Mouse (Mus musculus) neural tube, embryonic 15.5 days (tissue): ENCODE results near the gene Iqce. TPM values are rescaled to one million over a fixed set of nuclear protein-coding genes. Genes with fewer than 3 reads are reported as not detected.

Experiments used
- ATAC-seq: fragments of 200-750 bp; cut with Nextera tagmentation; 2 replicates; pipeline ENCODE4 v1.8.0; 2017; ENCODE audit warnings: mild to moderate bottlenecking, moderate TSS enrichment, moderate library complexity; ENCODE audit not compliant: low FRiP score
- H3K27ac ChIP-seq: fragments of 300-500 bp; sonication (generic); replicated peaks from 2 replicates; pipeline ENCODE4 v1.5.1; 2015; ENCODE audit warnings: mild to moderate bottlenecking, inconsistent platforms
- H3K27me3 ChIP-seq: fragments of 300-500 bp; sonication (generic); replicated peaks from 2 replicates; pipeline ENCODE4 v1.6.1; 2015; ENCODE audit warnings: inconsistent platforms
- H3K36me3 ChIP-seq: fragments of 300-500 bp; sonication (generic); 2 replicates; pipeline ENCODE4 v1.6.1; 2015; ENCODE audit warnings: inconsistent platforms
- H3K4me1 ChIP-seq: fragments of 300-500 bp; sonication (generic); 2 replicates; pipeline ENCODE4 v1.6.1; 2015; ENCODE audit warnings: inconsistent platforms
- H3K4me2 ChIP-seq: fragments of 300-500 bp; sonication (generic); 2 replicates; pipeline ENCODE4 v1.6.1; 2015; ENCODE audit warnings: inconsistent platforms, mild to moderate bottlenecking, moderate library complexity
- H3K4me3 ChIP-seq: fragments of 300-500 bp; sonication (generic); replicated peaks from 2 replicates; pipeline ENCODE4 v1.5.1; 2015; ENCODE audit warnings: mild to moderate bottlenecking, inconsistent platforms
- H3K9ac ChIP-seq: fragments of 300-500 bp; sonication (generic); replicated peaks from 2 replicates; pipeline ENCODE4 v1.6.1; 2015; ENCODE audit warnings: mild to moderate bottlenecking, inconsistent platforms
- H3K9me3 ChIP-seq: fragments of 300-500 bp; sonication (generic); replicated peaks from 2 replicates; pipeline ENCODE4 v1.6.1; 2016; ENCODE audit warnings: inconsistent platforms
- WGBS: fragments of 180-500 bp; shearing (Covaris S2); methylation state at CpG from one replicate; pipeline ENCODE4 v1.1.7; 2015; ENCODE audit warnings: mixed read lengths; 5-methylcytosine and 5-hydroxymethylcytosine counted together
- polyA plus RNA-seq: library from polyadenylated mRNA; unstranded; fragments of >200 nt; fragmentation: Nextera tagmentation; extraction: Ambion mirVana; gene quantifications from 2 replicates; pipeline ENCODE4 v1.2.1, GENCODE M21; 2015

The Iqce gene
- polyA plus RNA-seq, 1 experiment from 2014 or later, result 26.2 TPM

DNA sequence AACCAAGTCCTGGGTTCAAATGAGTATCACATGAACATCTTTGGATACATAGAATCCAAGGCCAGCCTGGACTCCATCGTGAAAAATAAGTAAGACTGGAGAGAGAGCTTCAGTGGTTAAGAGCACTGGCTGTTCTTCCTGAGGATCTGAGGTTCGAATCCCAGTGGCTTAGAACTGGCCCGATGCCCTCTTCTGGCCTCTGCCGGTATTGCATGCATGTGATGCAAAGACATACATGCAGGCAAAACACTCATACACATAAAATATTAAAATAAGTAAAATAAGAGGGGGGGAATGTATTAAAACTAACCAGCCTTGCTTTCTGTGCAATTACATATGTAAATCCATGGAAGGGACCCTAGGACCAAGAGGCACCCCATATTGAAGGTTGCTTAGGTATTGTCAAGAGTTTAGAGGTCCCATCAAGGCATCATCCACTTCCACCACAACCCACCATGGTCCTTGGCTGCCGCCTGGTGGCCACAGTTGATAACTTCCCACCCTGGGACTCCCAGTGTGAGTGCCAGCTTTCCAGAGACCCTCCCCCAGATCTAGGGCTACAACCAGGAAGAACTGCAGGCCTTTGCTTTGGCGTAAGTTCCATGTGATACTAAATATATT lies 82.9 kb downstream of the Iqce start:
- H3K27ac ChIP-seq, result peak overlapping the region; percentile 69; the same call in 1 of the 2 replicates
- H3K4me1 ChIP-seq, result peaks cover 39% of the 10 kb centered on the region; the same call in 1 of the 2 replicates
- no peaks in the 10 kb centered on the region for H3K9me3 ChIP-seq
- no peak overlapping the region for H3K4me2 ChIP-seq
- no peak overlapping the region for H3K4me3 ChIP-seq
- peaks cover 29% of the 10 kb centered on the region for H3K36me3 ChIP-seq
- WGBS, result 20% methylated on average over 6 of the region's 6 CpGs
- no peaks in the 10 kb centered on the region for H3K27me3 ChIP-seq
- ATAC-seq, result no peak
- H3K9ac ChIP-seq, result no peak overlapping the region

DNA sequence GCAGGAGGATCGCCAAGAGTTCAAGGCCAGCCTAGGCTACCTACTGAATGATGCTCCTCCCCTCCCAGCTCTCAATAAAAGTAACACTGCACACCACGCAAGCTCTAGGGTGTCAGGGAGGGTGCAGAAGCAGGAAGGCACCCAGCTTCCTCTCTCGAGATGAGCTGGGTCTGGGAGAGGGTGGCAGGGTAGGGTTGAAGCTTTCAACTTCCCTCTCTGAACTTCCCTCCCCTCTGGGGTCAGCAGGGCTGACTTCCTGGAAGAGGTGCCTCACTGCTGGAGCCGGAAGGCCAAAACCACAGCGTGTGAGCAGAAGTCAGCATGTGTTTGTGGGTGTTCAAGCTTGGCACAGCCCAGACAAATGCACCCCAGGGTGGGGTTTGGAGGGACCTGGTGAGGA lies 84.5 kb downstream of the Iqce start:
- no peaks in the 10 kb centered on the region for H3K27me3 ChIP-seq
- H3K9me3 ChIP-seq, result no peaks in the 10 kb centered on the region
- no peak overlapping the region; the same call in 1 of the 2 replicates for H3K27ac ChIP-seq
- no peak overlapping the region for H3K4me3 ChIP-seq
- ATAC-seq, result no peak
- no peak overlapping the region for H3K9ac ChIP-seq
- H3K4me1 ChIP-seq, result peaks cover 43% of the 10 kb centered on the region
- whole genome bisulfite sequencing, result 85% methylated on average over 5 of the region's 5 CpGs
- peaks cover 18% of the 10 kb centered on the region for H3K36me3 ChIP-seq
- no peak overlapping the region for H3K4me2 ChIP-seq

DNA sequence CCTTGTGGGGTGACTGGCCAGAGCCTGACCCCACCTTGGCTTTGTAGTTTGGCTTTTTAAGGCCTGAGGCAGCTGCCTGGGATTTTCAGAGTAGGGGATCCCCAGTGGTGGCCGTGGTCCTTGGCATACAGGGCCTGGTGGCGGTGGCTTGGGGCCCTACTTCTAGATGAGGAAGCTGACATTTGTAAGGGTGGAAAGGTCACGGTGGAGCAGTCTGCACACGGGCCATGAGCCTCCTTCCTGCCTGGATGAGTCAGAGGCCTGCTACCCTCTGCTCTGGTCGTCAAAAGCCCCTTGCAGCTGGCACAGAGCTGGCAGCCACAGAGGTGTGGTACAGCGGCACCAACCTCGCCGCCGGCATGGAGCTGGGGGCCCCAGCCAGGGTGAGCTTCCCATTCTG lies 85.5 kb downstream of the Iqce start:
- Histone ChIP-seq H3K27me3 (no peaks in the 10 kb centered on the region), H3K36me3 (peaks cover 7% of the 10 kb centered on the region; the same call in 1 of the 2 replicates), H3K4me2 (no peak overlapping the region), H3K9me3 (no peaks in the 10 kb centered on the region), H3K4me1 (peaks cover 44% of the 10 kb centered on the region), H3K9ac (no peak overlapping the region), H3K27ac (0 out of 2 replicates have a peak overlapping the region, but pooled peaks have one; percentile 45), H3K4me3 (no peak overlapping the region)
- no peak for ATAC-seq
- 63% methylated on average over 9 of the region's 9 CpGs for WGBS

DNA sequence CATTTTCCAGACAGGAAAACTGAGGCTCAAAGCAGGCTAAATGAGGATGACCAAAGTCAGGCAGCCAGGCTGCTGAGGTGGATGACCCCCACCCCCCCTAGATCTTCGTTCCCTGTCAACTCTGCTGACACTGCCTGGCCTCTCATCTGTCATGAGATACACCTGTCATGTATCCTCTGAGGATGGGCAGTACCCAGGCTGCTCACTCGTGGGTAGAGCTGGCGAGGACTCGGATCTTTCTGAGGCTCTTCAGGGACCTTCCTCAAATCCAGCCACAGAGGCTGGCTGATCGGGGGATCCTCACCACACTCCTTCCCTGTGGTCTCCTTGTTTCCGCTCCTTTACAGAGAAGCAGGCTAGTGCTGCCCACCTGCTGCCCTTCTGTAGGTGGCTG lies 86.1 kb downstream of the Iqce start:
- Histone ChIP-seq H3K27ac (0 out of 2 replicates have a peak overlapping the region, but pooled peaks have one; percentile 45), H3K9me3 (no peaks in the 10 kb centered on the region), H3K27me3 (no peaks in the 10 kb centered on the region), H3K9ac (no peak overlapping the region), H3K4me2 (no peak overlapping the region), H3K4me1 (peaks cover 44% of the 10 kb centered on the region), H3K36me3 (0 out of 2 replicates have a peak, but pooled peaks cover 5% of the 10 kb centered on the region), H3K4me3 (no peak overlapping the region)
- ATAC-seq, result no peak
- WGBS, result 70% methylated on average over 6 of the region's 6 CpGs

DNA sequence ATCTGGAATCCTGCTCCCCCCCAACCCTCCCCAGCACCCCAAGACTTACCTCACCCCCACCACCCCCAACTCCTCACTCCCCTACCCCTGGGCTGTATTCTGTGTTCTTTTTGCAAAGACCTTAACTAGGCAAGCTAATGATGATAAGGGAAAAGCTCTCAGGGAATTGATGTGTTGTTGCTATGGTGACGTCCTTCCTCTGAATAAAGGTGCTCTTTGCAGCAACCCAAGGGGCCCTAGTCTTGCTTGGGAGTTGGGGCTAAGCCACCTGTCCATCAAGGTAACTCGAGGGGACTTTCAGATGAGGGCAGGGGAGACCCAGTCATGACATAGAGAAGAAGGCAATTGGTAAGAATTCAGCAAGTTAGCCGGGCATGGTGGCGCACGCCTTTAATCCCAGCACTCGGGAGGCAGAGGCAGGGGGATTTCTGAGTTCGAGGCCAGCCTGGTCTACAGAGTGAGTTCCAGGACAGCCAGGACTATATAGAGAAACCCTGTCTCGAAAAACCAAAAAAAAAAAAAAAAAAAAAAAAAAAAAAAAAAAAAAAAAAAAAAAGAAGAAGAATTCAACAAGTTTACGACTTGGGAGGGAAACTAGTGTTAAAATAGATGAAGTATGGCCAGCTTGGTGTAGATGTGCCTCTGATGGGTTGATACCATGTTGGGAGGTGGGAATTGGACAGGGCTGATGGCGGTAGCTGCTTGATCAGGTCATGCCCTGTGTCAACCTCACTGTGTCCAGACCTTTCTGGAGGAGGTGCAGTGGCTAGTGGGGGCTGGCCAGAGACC lies 86.7 kb downstream of the Iqce start:
- Histone ChIP-seq H3K4me2 (no peak overlapping the region), H3K9ac (no peak overlapping the region), H3K36me3 (0 out of 2 replicates have a peak, but pooled peaks cover 5% of the 10 kb centered on the region), H3K9me3 (no peaks in the 10 kb centered on the region), H3K27ac (no peak overlapping the region), H3K27me3 (no peaks in the 10 kb centered on the region), H3K4me3 (no peak overlapping the region), H3K4me1 (peaks cover 46% of the 10 kb centered on the region)
- ATAC-seq, result no peak
- 83% methylated on average over 10 of the region's 10 CpGs for WGBS

DNA sequence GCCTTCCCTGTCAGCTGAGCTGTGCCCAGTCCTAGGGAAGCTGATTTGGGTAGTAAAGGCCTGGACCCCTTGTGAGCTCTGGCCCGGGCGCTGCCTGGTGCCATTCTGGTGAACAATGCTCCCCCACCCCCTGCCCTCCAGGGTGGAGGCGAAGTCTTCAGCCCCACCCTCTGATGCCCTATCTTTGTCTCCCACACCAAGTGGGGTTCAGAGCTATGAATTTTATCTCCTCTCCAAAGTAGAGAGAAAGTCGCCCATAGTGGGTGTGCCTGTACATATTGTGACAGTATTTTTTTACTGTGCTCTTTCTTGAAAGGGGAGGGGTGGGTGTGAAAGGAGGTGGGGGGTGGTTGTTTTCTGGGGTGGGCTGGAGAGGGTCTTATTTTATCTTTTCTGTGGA lies 87.3 kb downstream of the Iqce start:
- 88% methylated on average over 4 of the region's 4 CpGs for WGBS
- ATAC-seq, result no peak
- H3K27ac ChIP-seq, result no peak overlapping the region

DNA sequence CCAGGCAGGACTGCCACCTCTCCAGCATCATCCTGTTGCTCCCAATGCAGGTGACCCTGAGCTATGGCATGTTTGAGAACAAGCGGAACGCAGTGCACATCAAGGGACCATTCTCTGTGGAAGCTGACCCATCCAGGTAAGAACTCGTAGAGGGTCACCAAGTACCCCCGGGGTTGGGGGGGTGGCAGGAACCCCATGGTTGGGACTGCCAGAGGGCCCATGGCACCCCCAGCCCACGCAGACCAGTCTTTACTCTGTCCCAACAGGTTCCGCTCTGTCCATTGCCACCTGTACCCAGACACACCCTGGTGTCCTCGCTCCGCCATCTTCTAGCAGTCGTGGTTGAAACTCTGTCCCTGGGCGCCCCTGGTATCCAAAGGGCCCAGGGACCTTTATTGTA lies 88.0 kb downstream of the Iqce start:
- no peak overlapping the region for H3K27ac ChIP-seq
- ATAC-seq, result no peak
- H3K4me3 ChIP-seq, result no peak overlapping the region
- 0 out of 2 replicates have a peak, but pooled peaks cover 5% of the 10 kb centered on the region for H3K36me3 ChIP-seq
- no peaks in the 10 kb centered on the region for H3K9me3 ChIP-seq
- H3K9ac ChIP-seq, result no peak overlapping the region
- H3K27me3 ChIP-seq, result no peaks in the 10 kb centered on the region
- 94% methylated on average over 10 of the region's 10 CpGs for WGBS
- H3K4me2 ChIP-seq, result no peak overlapping the region
- H3K4me1 ChIP-seq, result peaks cover 46% of the 10 kb centered on the region

More for the DNA sequence above, 87.3 kb downstream of the Iqce start:
- Histone ChIP-seq H3K9me3 (no peaks in the 10 kb centered on the region), H3K4me1 (peaks cover 47% of the 10 kb centered on the region), H3K9ac (no peak overlapping the region), H3K27me3 (no peaks in the 10 kb centered on the region), H3K4me3 (no peak overlapping the region), H3K4me2 (no peak overlapping the region), H3K36me3 (0 out of 2 replicates have a peak, but pooled peaks cover 5% of the 10 kb centered on the region)

DNA sequence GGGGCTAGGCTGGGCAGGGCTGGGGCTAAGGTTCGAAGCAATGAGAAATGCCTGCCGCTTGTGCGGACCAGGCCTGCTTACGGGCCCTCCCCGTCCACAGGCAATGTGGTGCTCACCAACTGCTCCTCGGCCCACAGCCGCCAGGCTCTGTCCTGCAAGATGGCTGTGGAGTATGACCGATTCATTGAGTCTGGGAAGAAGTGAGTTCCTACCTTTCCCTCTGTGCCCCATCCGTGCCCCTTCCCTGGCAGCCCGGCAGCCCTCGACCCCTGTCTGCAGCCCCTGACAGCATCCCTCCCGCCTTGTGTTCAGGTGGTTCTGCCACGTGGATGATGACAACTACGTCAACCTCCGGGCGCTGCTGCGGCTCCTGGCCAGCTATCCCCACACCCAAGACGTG lies 90.0 kb downstream of the Iqce start:
- Histone ChIP-seq H3K4me3 (peak overlapping the region; percentile 50), H3K27ac (peak overlapping the region; percentile 60), H3K4me2 (peak overlapping the region; percentile 93), H3K4me1 (peaks cover 63% of the 10 kb centered on the region), H3K36me3 (0 out of 2 replicates have a peak, but pooled peaks cover 5% of the 10 kb centered on the region), H3K27me3 (no peaks in the 10 kb centered on the region), H3K9me3 (no peaks in the 10 kb centered on the region), H3K9ac (no peak overlapping the region)
- no peak for ATAC-seq
- WGBS, result 26% methylated on average over 18 of the region's 18 CpGs

Other genes with a start within 250 kb of the Iqce start
- 30.6 and 31.2 TPM in 2 replicates for gene Chst12, start 196.8 kb downstream of the Iqce start, polyA plus RNA-seq
- gene Grifin, start 137.3 kb downstream of the Iqce start, polyA plus RNA-seq, result 1.6 TPM in 1 of 2 replicates, not detected in the other
- gene Lfng, start 95.1 kb downstream of the Iqce start, polyA plus RNA-seq, result 16.7 and 19.4 TPM in 2 replicates
- gene Ttyh3, start 53.3 kb downstream of the Iqce start, polyA plus RNA-seq, result 58.8 and 63.9 TPM in 2 replicates
- gene Brat1, start 2.6 kb upstream of the Iqce start, polyA plus RNA-seq, result 25.9 and 26.9 TPM in 2 replicates
- gene Amz1, start 21.7 kb upstream of the Iqce start, polyA plus RNA-seq, result 3.5 and 3.8 TPM in 2 replicates
- 17.7 and 43.8 TPM in 2 replicates for gene Gna12, start 128.1 kb upstream of the Iqce start, polyA plus RNA-seq